Mouse (Mus musculus) liver (tissue): ENCODE results near the gene Slc1a6.
"Not testable (repeated sequence)": the region's sequence is repeated elsewhere in the genome, so short reads cannot be mapped to it uniquely, and the experiment has no call there.

ENCODE experiments used
- DNase-seq: peaks from one replicate; pipeline ENCODE4 v3.0.0-alpha.2; 2020; ENCODE audit warnings: mixed read lengths

Gene Slc1a6

GRCm38 (mm10) chr10:78779981-78780651, at the start of gene Slc1a6:
Gene Slc1a6, plus strand, starts transcription at chr10:78780496.
- DNase-seq: peak; percentile 23

GRCm38 (mm10) chr10:78739821-78740220, 40.5 kb upstream of the Slc1a6 start:
- DNase-seq: no peak

- DNase-seq: no peak
Measured at GRCm38 (mm10) chr10:78743721-78744120, 36.6 kb upstream of the Slc1a6 start.

- no peak for DNase-seq
Measured at GRCm38 (mm10) chr10:78745453-78746232, 34.7 kb upstream of the Slc1a6 start.

- no peak for DNase-seq
Measured at GRCm38 (mm10) chr10:78747035-78747721, 33.1 kb upstream of the Slc1a6 start.

GRCm38 (mm10) chr10:78748161-78748560, 32.1 kb upstream of the Slc1a6 start:
- no peak for DNase-seq

GRCm38 (mm10) chr10:78748946-78749345, 31.4 kb upstream of the Slc1a6 start:
- DNase-seq: no peak

GRCm38 (mm10) chr10:78752452-78753191, 27.7 kb upstream of the Slc1a6 start, which contains the start of gene Ccdc105:
Gene Ccdc105, minus strand, starts transcription at chr10:78753065.
- peak; percentile 59 for DNase-seq

GRCm38 (mm10) chr10:78756021-78756420, 24.3 kb upstream of the Slc1a6 start:
- DNase-seq: peak; percentile 54

GRCm38 (mm10) chr10:78765570-78765969, 14.7 kb upstream of the Slc1a6 start:
- DNase-seq: no peak

GRCm38 (mm10) chr10:78775830-78776229, 4.5 kb upstream of the Slc1a6 start:
- DNase-seq: no peak

- no peak for DNase-seq
Measured at GRCm38 (mm10) chr10:78779527-78779926, 769 bp upstream of the Slc1a6 start.

GRCm38 (mm10) chr10:78787566-78788087, 7.3 kb downstream of the Slc1a6 start:
- peak; percentile 51 for DNase-seq

GRCm38 (mm10) chr10:78790561-78790960, 10.3 kb downstream of the Slc1a6 start:
- no peak for DNase-seq

- DNase-seq: no peak
Measured at GRCm38 (mm10) chr10:78801449-78801848, 21.2 kb downstream of the Slc1a6 start.

- no peak for DNase-seq
Measured at GRCm38 (mm10) chr10:78812358-78813060, 32.2 kb downstream of the Slc1a6 start.

GRCm38 (mm10) chr10:78840456-78840855, 60.2 kb downstream of the Slc1a6 start:
- not testable (repeated sequence) for DNase-seq

GRCm38 (mm10) chr10:78852066-78852465, 71.8 kb downstream of the Slc1a6 start, which contains the start of gene Olfr1356:
Gene Olfr1356, minus strand, starts transcription at chr10:78852166.
- no peak for DNase-seq
